Mouse (Mus musculus): ENCODE results near the gene Arsb. TPM values are rescaled to one million over a fixed set of nuclear protein-coding genes. Genes with fewer than 3 reads are reported as not detected.
A peak's percentile ranks its signal among the peaks of the same experiment; 100 is the strongest.

Arsb gene
- polyA plus RNA-seq, 1 experiment from 2014 or later: 10.8 TPM

DNA sequence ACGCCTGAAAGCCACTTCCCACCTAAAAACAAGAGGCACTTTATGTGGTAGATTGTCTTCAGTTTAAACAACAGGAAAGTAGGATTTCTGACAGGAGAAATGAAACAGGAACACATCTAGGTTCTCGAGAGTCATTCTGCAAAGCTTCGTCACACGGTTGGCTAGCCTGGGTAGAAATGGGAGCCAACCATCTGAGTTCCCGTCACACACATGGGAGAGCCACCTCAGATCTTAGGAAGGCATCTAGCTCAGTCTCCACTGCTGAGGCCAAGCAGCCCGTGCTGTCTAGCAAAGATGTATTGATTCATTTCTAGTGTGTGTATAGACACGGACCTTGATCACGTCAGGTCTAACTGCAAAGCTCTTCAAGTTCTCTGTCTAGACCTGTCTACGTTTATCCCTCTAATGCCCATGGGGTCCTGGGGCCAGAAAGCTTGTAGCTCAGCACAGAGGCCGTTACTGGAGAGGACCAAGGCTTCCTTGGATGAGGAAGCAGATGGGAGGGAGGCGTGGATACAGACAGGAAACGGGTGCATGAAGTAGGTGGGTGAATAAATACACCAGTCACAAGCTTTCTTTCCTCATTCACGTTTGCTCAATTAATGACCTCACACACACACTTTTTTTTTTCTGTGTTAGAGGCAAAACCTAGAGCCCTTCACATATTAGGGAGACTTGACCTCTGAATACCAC is 129.7 kb downstream of the Arsb start:
- Histone ChIP-seq H3K9me3 (ENCODE audit: control insufficient read depth, low read length) (no peaks in the 10 kb centered on the region), H3K4me2 (no peak overlapping the region), H3K4me1 (ENCODE audit: control insufficient read depth, insufficient read depth, low read length) (no peaks in the 10 kb centered on the region), H3K4me3 (ENCODE audit: low read depth, low read length) (no peak overlapping the region), H3K27me3 (ENCODE audit: control insufficient read depth, insufficient read depth, low read length) (no peaks in the 10 kb centered on the region), H3K9ac (ENCODE audit: low read length) (no peak overlapping the region), H3K36me3 (ENCODE audit: control insufficient read depth, insufficient read depth, low read length) (no peaks in the 10 kb centered on the region), H3K27ac (ENCODE audit: low read depth, low read length) (no peak overlapping the region)
- ATAC-seq (ENCODE audit: low FRiP score) (no peak), DNase-seq (ENCODE audit: low spot score, missing footprints) (peak; percentile 21)
- WGBS: 89% methylated on average over 13 of the region's 13 CpGs

DNA sequence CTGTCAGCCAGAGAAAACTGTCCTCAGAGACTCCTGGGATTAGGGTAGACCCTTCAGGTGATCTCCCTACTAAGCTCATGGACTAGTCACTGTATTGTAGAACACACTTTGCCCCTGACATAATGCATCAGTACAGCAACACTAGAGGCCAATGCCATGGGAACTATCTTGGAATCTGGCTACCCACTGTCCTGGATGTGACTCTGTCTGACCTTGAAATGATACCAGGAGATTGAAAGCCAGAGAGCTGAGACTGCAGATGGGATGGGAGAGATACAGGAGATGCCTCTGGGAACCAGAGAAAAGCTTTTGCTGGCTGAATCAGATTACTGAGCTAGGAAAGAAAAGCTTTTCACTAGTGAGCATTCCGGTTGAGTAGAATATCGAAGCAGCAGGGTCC is 130.7 kb downstream of the Arsb start:
- 84% methylated on average over 2 of the region's 2 CpGs for WGBS

DNA sequence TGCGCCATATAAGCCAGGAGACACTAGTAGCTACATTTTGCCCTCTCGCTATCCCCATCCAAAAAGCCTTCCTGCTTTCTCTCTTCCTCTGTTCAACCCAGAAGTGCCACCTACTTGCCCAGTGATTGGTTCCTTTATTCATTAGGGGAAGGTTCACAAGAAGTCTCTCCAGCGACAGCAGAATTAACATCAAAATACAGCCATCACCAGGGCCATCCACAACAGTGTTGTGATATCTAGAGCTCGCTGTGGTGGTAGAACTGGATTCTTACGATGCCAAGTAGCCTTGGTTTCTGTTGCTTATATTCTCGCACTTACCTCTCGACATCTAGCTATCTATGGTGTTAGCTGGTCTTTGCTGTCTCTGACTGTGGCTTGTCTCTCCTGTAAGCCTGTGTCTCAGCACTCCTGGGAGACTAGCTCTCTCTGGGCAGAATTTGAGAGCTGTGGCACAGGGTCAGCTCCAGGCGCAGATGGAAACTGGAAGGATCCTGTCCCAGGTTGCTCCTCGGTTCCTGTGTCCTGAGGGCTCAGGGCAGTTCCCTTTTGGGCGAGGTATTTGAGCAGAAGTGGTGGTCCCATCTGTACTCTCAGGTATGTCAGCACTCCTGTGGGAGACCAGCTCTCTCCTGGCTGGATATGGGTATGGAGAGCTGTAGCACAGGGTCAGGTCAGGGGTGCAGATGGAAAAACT is 135.3 kb downstream of the Arsb start:
- 82% methylated on average over 10 of the region's 10 CpGs for WGBS

More for the DNA sequence above, 130.7 kb downstream of the Arsb start:
- Histone ChIP-seq H3K9ac (ENCODE audit: low read length) (no peak overlapping the region), H3K4me1 (ENCODE audit: control insufficient read depth, insufficient read depth, low read length) (no peaks in the 10 kb centered on the region), H3K27me3 (ENCODE audit: control insufficient read depth, insufficient read depth, low read length) (no peaks in the 10 kb centered on the region), H3K27ac (ENCODE audit: low read depth, low read length) (no peak overlapping the region), H3K36me3 (ENCODE audit: control insufficient read depth, insufficient read depth, low read length) (no peaks in the 10 kb centered on the region), H3K9me3 (ENCODE audit: control insufficient read depth, low read length) (no peaks in the 10 kb centered on the region), H3K4me2 (no peak overlapping the region), H3K4me3 (ENCODE audit: low read depth, low read length) (no peak overlapping the region)
- no peak for ATAC-seq (ENCODE audit: low FRiP score)
- no peak for DNase-seq (ENCODE audit: low spot score, missing footprints)

DNA sequence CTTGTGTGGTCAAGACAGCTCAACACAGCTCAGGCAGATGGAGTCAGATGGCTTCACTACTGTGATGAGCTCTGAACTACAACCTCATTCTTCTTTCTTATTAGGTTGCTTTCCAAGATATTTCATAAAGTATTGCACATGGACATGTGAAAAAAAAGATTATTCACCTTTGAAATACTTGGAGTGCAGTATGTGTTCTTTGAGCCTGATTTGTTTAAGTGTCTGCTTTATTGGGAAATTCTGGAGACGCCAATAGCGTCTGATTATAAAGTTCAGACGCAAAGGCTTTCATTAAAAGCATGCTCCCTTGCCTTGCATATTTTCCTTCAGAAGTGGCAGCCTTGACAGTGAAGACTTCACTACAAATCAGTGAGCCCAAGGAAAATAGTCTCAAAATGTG is 136.5 kb downstream of the Arsb start:
- no peaks in the 10 kb centered on the region for H3K27me3 ChIP-seq (ENCODE audit: control insufficient read depth, insufficient read depth, low read length)
- ATAC-seq (ENCODE audit: low FRiP score): no peak
- no peak overlapping the region for H3K4me2 ChIP-seq
- H3K4me1 ChIP-seq (ENCODE audit: control insufficient read depth, insufficient read depth, low read length): no peaks in the 10 kb centered on the region
- no peak overlapping the region for H3K9ac ChIP-seq (ENCODE audit: low read length)
- H3K36me3 ChIP-seq (ENCODE audit: control insufficient read depth, insufficient read depth, low read length): no peaks in the 10 kb centered on the region
- no peaks in the 10 kb centered on the region for H3K9me3 ChIP-seq (ENCODE audit: control insufficient read depth, low read length)
- DNase-seq (ENCODE audit: low spot score, missing footprints): no peak
- H3K4me3 ChIP-seq (ENCODE audit: low read depth, low read length): no peak overlapping the region
- WGBS: 94% methylated on average over 3 of the region's 3 CpGs
- no peak overlapping the region for H3K27ac ChIP-seq (ENCODE audit: low read depth, low read length)

More for the DNA sequence above, 135.3 kb downstream of the Arsb start:
- DNase-seq (ENCODE audit: low spot score, missing footprints) (no peak), ATAC-seq (ENCODE audit: low FRiP score) (no peak)
- no peaks in the 10 kb centered on the region for H3K36me3 ChIP-seq (ENCODE audit: control insufficient read depth, insufficient read depth, low read length)
- H3K27ac ChIP-seq (ENCODE audit: low read depth, low read length): no peak overlapping the region
- no peak overlapping the region for H3K4me3 ChIP-seq (ENCODE audit: low read depth, low read length)
- H3K9me3 ChIP-seq (ENCODE audit: control insufficient read depth, low read length): no peaks in the 10 kb centered on the region
- H3K9ac ChIP-seq (ENCODE audit: low read length): no peak overlapping the region
- no peaks in the 10 kb centered on the region for H3K4me1 ChIP-seq (ENCODE audit: control insufficient read depth, insufficient read depth, low read length)
- H3K27me3 ChIP-seq (ENCODE audit: control insufficient read depth, insufficient read depth, low read length): no peaks in the 10 kb centered on the region
- H3K4me2 ChIP-seq: no peak overlapping the region

DNA sequence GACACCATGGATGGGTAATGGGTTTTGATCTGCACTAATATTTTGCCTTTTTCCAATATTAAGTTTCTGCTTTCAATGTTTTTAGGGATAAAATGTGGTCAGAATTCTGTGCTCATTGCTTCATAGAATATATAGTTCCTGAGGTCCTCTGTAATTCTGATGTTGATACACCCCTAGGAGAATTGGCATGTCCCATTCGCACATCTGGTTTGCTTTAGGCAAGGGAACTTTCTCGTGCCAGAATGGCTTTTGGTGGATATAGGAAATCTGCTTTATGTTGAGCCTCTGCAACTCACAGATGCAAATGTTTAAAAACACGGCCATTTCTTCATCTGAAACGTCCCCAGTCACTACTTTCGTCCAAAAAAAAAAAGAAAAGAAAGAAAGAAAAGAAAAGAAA is 138.4 kb downstream of the Arsb start:
- Histone ChIP-seq H3K4me1 (ENCODE audit: control insufficient read depth, insufficient read depth, low read length) (no peaks in the 10 kb centered on the region), H3K36me3 (ENCODE audit: control insufficient read depth, insufficient read depth, low read length) (no peaks in the 10 kb centered on the region), H3K27me3 (ENCODE audit: control insufficient read depth, insufficient read depth, low read length) (no peaks in the 10 kb centered on the region), H3K27ac (ENCODE audit: low read depth, low read length) (no peak overlapping the region), H3K9ac (ENCODE audit: low read length) (no peak overlapping the region), H3K9me3 (ENCODE audit: control insufficient read depth, low read length) (no peaks in the 10 kb centered on the region), H3K4me3 (ENCODE audit: low read depth, low read length) (no peak overlapping the region), H3K4me2 (no peak overlapping the region)
- ATAC-seq (ENCODE audit: low FRiP score): no peak
- DNase-seq (ENCODE audit: low spot score, missing footprints): no peak
- 80% methylated on average over 5 of the region's 5 CpGs for WGBS

DNA sequence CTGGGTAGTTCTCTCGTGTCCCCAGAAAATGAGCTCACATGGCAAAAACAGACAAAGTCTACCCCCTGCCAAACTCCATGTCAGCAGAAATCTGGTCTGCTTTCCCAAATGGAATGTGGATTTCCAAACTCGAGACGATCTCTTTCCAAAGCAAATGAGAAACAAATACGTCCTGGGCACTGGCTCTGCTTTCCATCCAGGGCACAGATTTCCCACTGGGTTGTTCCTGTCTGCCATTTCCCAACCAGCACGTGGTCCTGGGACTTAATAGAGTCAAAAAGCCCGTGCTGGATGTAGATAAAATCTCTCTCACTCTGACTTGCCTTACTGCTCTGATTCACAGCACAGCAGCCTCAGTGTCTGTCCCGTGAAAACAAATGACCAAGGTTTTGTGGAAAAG is 139.6 kb downstream of the Arsb start:
- Histone ChIP-seq H3K9me3 (ENCODE audit: control insufficient read depth, low read length) (no peaks in the 10 kb centered on the region), H3K36me3 (ENCODE audit: control insufficient read depth, insufficient read depth, low read length) (no peaks in the 10 kb centered on the region), H3K4me2 (no peak overlapping the region), H3K27me3 (ENCODE audit: control insufficient read depth, insufficient read depth, low read length) (no peaks in the 10 kb centered on the region), H3K9ac (ENCODE audit: low read length) (no peak overlapping the region), H3K4me1 (ENCODE audit: control insufficient read depth, insufficient read depth, low read length) (no peaks in the 10 kb centered on the region), H3K27ac (ENCODE audit: low read depth, low read length) (no peak overlapping the region), H3K4me3 (ENCODE audit: low read depth, low read length) (no peak overlapping the region)
- no peak for ATAC-seq (ENCODE audit: low FRiP score)
- WGBS: 61% methylated on average over 7 of the region's 7 CpGs
- DNase-seq (ENCODE audit: low spot score, missing footprints): peak; percentile 61

DNA sequence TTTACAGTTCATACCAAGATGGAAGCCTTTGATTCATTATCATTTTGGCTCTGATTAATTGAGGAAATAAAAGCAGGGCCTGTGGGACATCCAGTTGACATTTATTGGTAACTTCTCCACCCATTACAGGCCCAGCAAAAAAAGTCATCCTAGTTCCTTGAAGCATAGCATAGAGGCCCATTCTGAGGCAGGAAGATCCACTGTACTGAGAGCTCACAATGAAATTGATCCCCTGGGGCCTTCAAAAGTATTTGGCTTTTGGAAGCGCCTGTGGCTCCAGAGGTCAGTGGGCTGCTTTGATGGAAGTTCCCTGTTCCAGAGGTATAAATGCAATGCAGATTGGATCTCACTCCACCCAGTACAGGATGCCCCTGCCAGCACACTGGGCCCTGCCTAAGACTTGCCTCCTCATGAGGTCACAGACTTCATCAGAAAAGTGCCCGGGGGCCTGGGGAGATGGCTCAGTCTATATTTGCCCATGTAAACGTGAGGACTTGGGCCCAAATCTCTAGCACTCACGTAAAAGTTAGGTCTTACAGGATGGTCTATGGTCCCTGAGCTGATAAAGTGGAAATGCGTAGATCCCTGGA is 141.0 kb downstream of the Arsb start:
- H3K36me3 ChIP-seq (ENCODE audit: control insufficient read depth, insufficient read depth, low read length): no peaks in the 10 kb centered on the region
- H3K27ac ChIP-seq (ENCODE audit: low read depth, low read length): no peak overlapping the region
- peak; percentile 33 for DNase-seq (ENCODE audit: low spot score, missing footprints)
- no peaks in the 10 kb centered on the region for H3K27me3 ChIP-seq (ENCODE audit: control insufficient read depth, insufficient read depth, low read length)
- WGBS: 82% methylated on average over 5 of the region's 5 CpGs
- ATAC-seq (ENCODE audit: low FRiP score): no peak
- no peak overlapping the region for H3K9ac ChIP-seq (ENCODE audit: low read length)
- H3K4me1 ChIP-seq (ENCODE audit: control insufficient read depth, insufficient read depth, low read length): no peaks in the 10 kb centered on the region
- H3K4me2 ChIP-seq: no peak overlapping the region
- no peaks in the 10 kb centered on the region for H3K9me3 ChIP-seq (ENCODE audit: control insufficient read depth, low read length)
- H3K4me3 ChIP-seq (ENCODE audit: low read depth, low read length): no peak overlapping the region

DNA sequence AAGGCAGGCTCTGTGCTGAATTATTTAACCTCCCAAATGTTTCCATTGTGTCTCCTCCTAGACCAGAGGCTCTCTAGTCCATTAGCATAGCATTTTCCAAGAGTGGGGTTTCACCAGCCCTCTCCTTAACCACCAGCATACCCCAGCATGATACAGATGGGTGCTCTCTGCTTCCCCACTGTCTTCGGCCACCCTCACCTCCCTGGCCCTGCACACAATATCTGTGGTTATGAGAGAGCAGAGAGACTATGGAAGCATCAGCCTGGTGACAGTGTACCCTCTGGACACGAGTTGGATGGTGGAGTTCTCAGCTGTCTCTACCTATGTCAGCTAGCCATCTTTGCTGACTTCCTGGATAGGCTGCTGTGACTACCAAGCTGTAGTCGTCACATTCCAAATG is 142.8 kb downstream of the Arsb start:
- no peak overlapping the region for H3K4me3 ChIP-seq (ENCODE audit: low read depth, low read length)
- no peaks in the 10 kb centered on the region for H3K9me3 ChIP-seq (ENCODE audit: control insufficient read depth, low read length)
- 87% methylated on average over 3 of the region's 3 CpGs for WGBS
- H3K27me3 ChIP-seq (ENCODE audit: control insufficient read depth, insufficient read depth, low read length): no peaks in the 10 kb centered on the region
- ATAC-seq (ENCODE audit: low FRiP score) (no peak), DNase-seq (ENCODE audit: low spot score, missing footprints) (peak; percentile 17)
- H3K4me2 ChIP-seq: no peak overlapping the region
- no peaks in the 10 kb centered on the region for H3K36me3 ChIP-seq (ENCODE audit: control insufficient read depth, insufficient read depth, low read length)
- H3K4me1 ChIP-seq (ENCODE audit: control insufficient read depth, insufficient read depth, low read length): no peaks in the 10 kb centered on the region; the same call in 1 of the 2 replicates
- no peak overlapping the region for H3K27ac ChIP-seq (ENCODE audit: low read depth, low read length)
- no peak overlapping the region for H3K9ac ChIP-seq (ENCODE audit: low read length)
